Mouse (Mus musculus): ENCODE results near the gene Sirt4. TPM values are rescaled to one million over a fixed set of nuclear protein-coding genes. Genes with fewer than 3 reads are reported as not detected.

The Sirt4 gene
- polyA plus RNA-seq, 1 experiment from 2014 or later, result 22.0 TPM

- H3K4me1 ChIP-seq (replicated peaks; ENCODE audit: control insufficient read depth, insufficient read depth, low read length), result peaks cover 12% of the 10 kb centered on the region
Measured at GRCm38 (mm10) chr5:115525943-115526342, 41.4 kb upstream of the Sirt4 start.

DNA sequence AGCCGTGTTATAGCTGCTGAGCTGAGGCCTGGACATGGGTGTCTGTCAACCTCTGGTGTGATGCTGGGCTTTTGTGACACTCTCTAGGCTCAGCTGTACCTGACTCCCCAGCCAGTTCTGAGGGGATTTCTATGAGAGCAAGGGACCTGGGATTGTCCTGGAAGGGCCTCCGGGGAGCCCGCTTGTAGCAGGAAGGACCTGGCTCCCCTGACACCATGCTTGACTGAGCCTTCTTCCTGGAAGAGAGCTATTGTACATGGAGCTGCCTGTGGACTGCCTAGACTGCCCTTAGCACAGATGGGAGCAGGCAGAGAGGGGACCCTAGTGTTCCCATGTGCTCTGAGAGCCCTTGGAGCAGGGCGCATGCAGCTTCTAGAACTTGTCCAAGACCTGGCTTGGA, 40.9 kb upstream of the Sirt4 start:
- WGBS, result 92% methylated on average over 4 of the region's 4 CpGs
- Histone ChIP-seq H3K4me2 (ENCODE audit: low read depth, low read length, severe bottlenecking) (no peak overlapping the region), H3K4me3 (ENCODE audit: low read depth, low read length) (no peak overlapping the region), H3K27ac (ENCODE audit: low read depth, low read length) (no peak overlapping the region), H3K36me3 (ENCODE audit: control insufficient read depth, insufficient read depth, low read length) (no peaks in the 10 kb centered on the region), H3K9ac (ENCODE audit: low read length) (no peak overlapping the region), H3K27me3 (ENCODE audit: control insufficient read depth, insufficient read depth, low read length) (no peaks in the 10 kb centered on the region), H3K4me1 (replicated peaks; ENCODE audit: control insufficient read depth, insufficient read depth, low read length) (peaks cover 12% of the 10 kb centered on the region), H3K9me3 (ENCODE audit: control insufficient read depth, low read length) (no peaks in the 10 kb centered on the region)
- no peak for DNase-seq (ENCODE audit: low spot score)
- no peak for ATAC-seq (replicated peaks; ENCODE audit: low FRiP score)

More at GRCm38 (mm10) chr5:115525943-115526342, 41.4 kb upstream of the Sirt4 start:
- H3K4me2 ChIP-seq (ENCODE audit: low read depth, low read length, severe bottlenecking), result no peak overlapping the region
- no peak overlapping the region for H3K9ac ChIP-seq (ENCODE audit: low read length)
- DNase-seq (ENCODE audit: low spot score), result no peak
- no peaks in the 10 kb centered on the region for H3K27me3 ChIP-seq (ENCODE audit: control insufficient read depth, insufficient read depth, low read length)
- no peak for ATAC-seq (replicated peaks; ENCODE audit: low FRiP score)
- H3K27ac ChIP-seq (ENCODE audit: low read depth, low read length), result no peak overlapping the region
- no peaks in the 10 kb centered on the region for H3K36me3 ChIP-seq (ENCODE audit: control insufficient read depth, insufficient read depth, low read length)
- WGBS, result 83% methylated on average over 9 of the region's 9 CpGs
- no peaks in the 10 kb centered on the region for H3K9me3 ChIP-seq (ENCODE audit: control insufficient read depth, low read length)
- no peak overlapping the region for H3K4me3 ChIP-seq (ENCODE audit: low read depth, low read length)

DNA sequence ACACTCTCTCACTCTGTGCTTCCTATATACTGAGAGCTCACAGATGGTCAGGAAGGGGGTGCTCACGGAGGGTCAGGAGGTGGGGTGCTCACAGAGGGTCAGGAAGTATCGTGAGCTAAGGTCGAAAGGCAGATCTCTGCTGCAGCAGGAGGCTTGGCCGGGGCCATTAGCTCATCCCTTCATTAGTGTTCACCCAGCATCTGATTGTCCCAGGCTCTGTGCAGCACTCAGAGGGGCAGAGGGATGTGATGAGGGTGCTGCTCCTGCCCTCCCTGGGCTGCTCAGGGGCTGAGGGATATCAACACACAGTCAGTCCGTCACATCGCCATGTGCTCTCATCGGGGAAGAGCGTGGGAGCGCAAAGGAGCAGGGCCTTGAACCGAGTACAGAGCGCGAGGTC, 39.9 kb upstream of the Sirt4 start:
- H3K9me3 ChIP-seq (ENCODE audit: control insufficient read depth, low read length), result no peaks in the 10 kb centered on the region
- H3K4me1 ChIP-seq (replicated peaks; ENCODE audit: control insufficient read depth, insufficient read depth, low read length), result peaks cover 12% of the 10 kb centered on the region
- H3K36me3 ChIP-seq (ENCODE audit: control insufficient read depth, insufficient read depth, low read length), result no peaks in the 10 kb centered on the region
- no peaks in the 10 kb centered on the region for H3K27me3 ChIP-seq (ENCODE audit: control insufficient read depth, insufficient read depth, low read length)
- H3K9ac ChIP-seq (ENCODE audit: low read length), result no peak overlapping the region
- ATAC-seq (replicated peaks; ENCODE audit: low FRiP score), result no peak
- H3K27ac ChIP-seq (ENCODE audit: low read depth, low read length), result no peak overlapping the region
- H3K4me2 ChIP-seq (ENCODE audit: low read depth, low read length, severe bottlenecking), result 0 out of 2 replicates have a peak overlapping the region, but pooled peaks have one; percentile 11
- H3K4me3 ChIP-seq (ENCODE audit: low read depth, low read length), result no peak overlapping the region
- no peak for DNase-seq (ENCODE audit: low spot score)
- 54% methylated on average over 12 of the region's 12 CpGs for WGBS

- Histone ChIP-seq H3K4me2 (ENCODE audit: low read depth, low read length, severe bottlenecking) (0 out of 2 replicates have a peak overlapping the region, but pooled peaks have one; percentile 11), H3K27ac (ENCODE audit: low read depth, low read length) (no peak overlapping the region), H3K4me3 (ENCODE audit: low read depth, low read length) (no peak overlapping the region), H3K4me1 (replicated peaks; ENCODE audit: control insufficient read depth, insufficient read depth, low read length) (peaks cover 12% of the 10 kb centered on the region), H3K9ac (ENCODE audit: low read length) (no peak overlapping the region), H3K27me3 (ENCODE audit: control insufficient read depth, insufficient read depth, low read length) (no peaks in the 10 kb centered on the region), H3K9me3 (ENCODE audit: control insufficient read depth, low read length) (no peaks in the 10 kb centered on the region), H3K36me3 (ENCODE audit: control insufficient read depth, insufficient read depth, low read length) (no peaks in the 10 kb centered on the region)
- 6% methylated on average over 15 of the region's 15 CpGs for WGBS
- no peak for DNase-seq (ENCODE audit: low spot score)
- no peak for ATAC-seq (replicated peaks; ENCODE audit: low FRiP score)
Measured at GRCm38 (mm10) chr5:115523971-115524370, 39.4 kb upstream of the Sirt4 start.

DNA sequence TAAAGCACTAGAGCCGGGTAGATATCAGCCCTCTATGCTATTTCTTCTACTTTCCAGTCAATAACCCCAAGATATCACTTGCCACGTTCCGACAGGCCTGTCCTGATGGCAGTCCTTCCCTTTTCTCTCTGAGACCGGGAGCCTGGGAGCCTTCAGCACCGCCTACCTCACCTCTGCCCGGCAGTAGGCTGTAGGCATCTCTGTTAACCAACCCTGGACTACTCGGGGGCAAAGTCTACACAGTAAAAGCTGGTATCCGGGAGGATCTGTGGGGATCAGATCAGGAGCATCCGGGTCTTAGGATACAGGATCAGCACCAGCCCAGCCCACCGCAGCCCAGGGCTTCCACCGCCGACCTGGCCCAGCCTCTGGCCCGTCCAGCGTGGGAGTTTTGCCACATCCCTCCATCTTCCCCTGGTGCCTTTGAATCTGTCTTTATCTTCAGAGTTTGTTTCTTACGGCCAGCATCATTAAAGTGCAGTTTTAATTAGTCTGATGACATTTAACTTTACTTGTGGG, 38.5 kb upstream of the Sirt4 start:
- Histone ChIP-seq H3K9ac (ENCODE audit: low read length) (no peak overlapping the region), H3K36me3 (ENCODE audit: control insufficient read depth, insufficient read depth, low read length) (no peaks in the 10 kb centered on the region), H3K4me1 (replicated peaks; ENCODE audit: control insufficient read depth, insufficient read depth, low read length) (peaks cover 12% of the 10 kb centered on the region), H3K27me3 (ENCODE audit: control insufficient read depth, insufficient read depth, low read length) (no peaks in the 10 kb centered on the region), H3K4me3 (ENCODE audit: low read depth, low read length) (no peak overlapping the region), H3K27ac (ENCODE audit: low read depth, low read length) (peak overlapping the region; percentile 1; the same call in 1 of the 2 replicates), H3K9me3 (ENCODE audit: control insufficient read depth, low read length) (no peaks in the 10 kb centered on the region), H3K4me2 (ENCODE audit: low read depth, low read length, severe bottlenecking) (no peak overlapping the region)
- ATAC-seq (replicated peaks; ENCODE audit: low FRiP score), result no peak
- DNase-seq (ENCODE audit: low spot score), result no peak
- 80% methylated on average over 15 of the region's 15 CpGs for WGBS

DNA sequence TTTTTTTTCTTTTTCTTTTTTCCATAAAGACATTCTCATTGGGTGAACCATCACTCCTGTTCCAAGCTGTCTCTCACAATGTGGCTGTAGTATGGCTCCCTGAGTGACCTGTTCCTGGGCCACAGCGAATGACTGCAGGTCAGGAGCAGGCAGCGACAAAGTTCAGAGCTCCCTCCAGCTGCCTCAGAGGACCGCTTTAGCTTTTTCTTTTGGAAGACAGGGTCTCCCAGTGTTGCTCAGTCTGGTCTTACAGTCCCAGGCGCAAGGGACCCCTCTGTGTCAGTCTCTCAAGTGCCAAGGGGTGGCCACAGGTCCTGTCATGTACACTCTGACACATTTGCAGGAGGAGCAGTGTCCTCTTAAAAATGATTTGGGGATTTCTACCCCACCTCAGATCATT, 38.0 kb upstream of the Sirt4 start:
- Histone ChIP-seq H3K36me3 (ENCODE audit: control insufficient read depth, insufficient read depth, low read length) (no peaks in the 10 kb centered on the region), H3K27ac (ENCODE audit: low read depth, low read length) (peak overlapping the region; percentile 1; the same call in 1 of the 2 replicates), H3K9ac (ENCODE audit: low read length) (no peak overlapping the region), H3K27me3 (ENCODE audit: control insufficient read depth, insufficient read depth, low read length) (no peaks in the 10 kb centered on the region), H3K4me2 (ENCODE audit: low read depth, low read length, severe bottlenecking) (no peak overlapping the region), H3K4me1 (replicated peaks; ENCODE audit: control insufficient read depth, insufficient read depth, low read length) (peaks cover 12% of the 10 kb centered on the region), H3K9me3 (ENCODE audit: control insufficient read depth, low read length) (no peaks in the 10 kb centered on the region), H3K4me3 (ENCODE audit: low read depth, low read length) (no peak overlapping the region)
- DNase-seq (ENCODE audit: low spot score), result no peak
- WGBS, result 81% methylated on average over 4 of the region's 4 CpGs
- no peak for ATAC-seq (replicated peaks; ENCODE audit: low FRiP score)

- DNase-seq (ENCODE audit: low spot score) (no peak), ATAC-seq (replicated peaks; ENCODE audit: low FRiP score) (no peak)
- Histone ChIP-seq H3K27me3 (ENCODE audit: control insufficient read depth, insufficient read depth, low read length) (no peaks in the 10 kb centered on the region), H3K27ac (ENCODE audit: low read depth, low read length) (no peak overlapping the region), H3K36me3 (ENCODE audit: control insufficient read depth, insufficient read depth, low read length) (no peaks in the 10 kb centered on the region), H3K4me3 (ENCODE audit: low read depth, low read length) (no peak overlapping the region), H3K9me3 (ENCODE audit: control insufficient read depth, low read length) (no peaks in the 10 kb centered on the region), H3K4me1 (replicated peaks; ENCODE audit: control insufficient read depth, insufficient read depth, low read length) (peaks cover 12% of the 10 kb centered on the region), H3K4me2 (ENCODE audit: low read depth, low read length, severe bottlenecking) (no peak overlapping the region), H3K9ac (ENCODE audit: low read length) (no peak overlapping the region)
- 74% methylated on average over 21 of the region's 21 CpGs for WGBS
Measured at GRCm38 (mm10) chr5:115521553-115522461, 37.3 kb upstream of the Sirt4 start.

DNA sequence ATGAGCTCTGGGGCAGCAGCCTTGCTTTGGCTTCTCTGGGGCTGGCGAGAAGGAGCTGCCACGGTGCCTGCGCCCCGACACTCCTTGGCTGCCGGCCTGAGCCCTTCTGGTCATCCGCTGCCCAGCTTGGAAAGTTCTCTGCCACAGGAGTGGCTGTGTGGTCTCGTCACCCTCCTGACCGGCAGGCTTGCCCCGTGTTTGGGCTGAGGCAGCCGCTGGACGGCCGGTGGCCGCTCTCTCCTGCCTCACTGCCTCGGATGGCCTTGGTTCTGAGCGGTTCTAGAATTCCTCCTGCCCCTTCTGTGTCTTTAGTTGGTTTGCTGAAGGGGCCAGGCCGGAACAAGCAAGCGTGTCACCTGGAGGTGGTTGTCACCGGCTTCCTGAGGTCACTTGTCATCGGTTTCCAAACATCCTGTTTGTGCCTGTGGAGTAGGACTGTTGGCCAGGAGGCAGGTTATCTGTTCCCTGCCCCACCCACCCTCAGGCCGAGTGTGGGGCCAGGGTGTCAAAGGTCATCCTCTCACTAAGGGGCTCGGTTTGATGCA, 35.9 kb upstream of the Sirt4 start:
- H3K27ac ChIP-seq (ENCODE audit: low read depth, low read length), result 0 out of 2 replicates have a peak overlapping the region, but pooled peaks have one; percentile 12
- ATAC-seq (replicated peaks; ENCODE audit: low FRiP score) (no peak), DNase-seq (ENCODE audit: low spot score) (no peak)
- no peaks in the 10 kb centered on the region for H3K9me3 ChIP-seq (ENCODE audit: control insufficient read depth, low read length)
- no peak overlapping the region for H3K4me2 ChIP-seq (ENCODE audit: low read depth, low read length, severe bottlenecking)
- no peak overlapping the region for H3K4me3 ChIP-seq (ENCODE audit: low read depth, low read length)
- H3K27me3 ChIP-seq (ENCODE audit: control insufficient read depth, insufficient read depth, low read length), result no peaks in the 10 kb centered on the region
- H3K36me3 ChIP-seq (ENCODE audit: control insufficient read depth, insufficient read depth, low read length), result no peaks in the 10 kb centered on the region
- 80% methylated on average over 21 of the region's 21 CpGs for WGBS
- H3K4me1 ChIP-seq (replicated peaks; ENCODE audit: control insufficient read depth, insufficient read depth, low read length), result peaks cover 12% of the 10 kb centered on the region
- no peak overlapping the region for H3K9ac ChIP-seq (ENCODE audit: low read length)

Data from forebrain, embryonic 11.5 days (tissue).